Mouse (Mus musculus) embryonic facial prominence, embryonic 14.5 days (tissue): ENCODE measurements around the gene Cntnap5b. TPM values are rescaled to one million over a fixed set of nuclear protein-coding genes. Genes with fewer than 3 reads are reported as not detected.

Experiments
- ATAC-seq: fragments of 200-750 bp; cut with Nextera tagmentation; 2 replicates; pipeline ENCODE4 v1.8.0; 2017; ENCODE audit warnings: low read depth, moderate number of reproducible peaks, moderate TSS enrichment
- DNase-seq: peaks from one replicate; pipeline ENCODE4 v3.0.0-alpha.2; 2015; ENCODE audit warnings: low spot score
- H3K27ac ChIP-seq: fragments of 300-500 bp; sonication (generic); replicated peaks from 2 replicates; pipeline ENCODE4 v1.5.1; 2014; ENCODE audit warnings: low read depth, mild to moderate bottlenecking, low read length, moderate library complexity
- H3K27me3 ChIP-seq: fragments of 300-500 bp; sonication (generic); replicated peaks from 2 replicates; pipeline ENCODE4 v1.6.1; 2014; ENCODE audit warnings: low read length; ENCODE audit not compliant: control insufficient read depth, insufficient read depth
- H3K36me3 ChIP-seq: fragments of 300-500 bp; sonication (generic); 2 replicates; pipeline ENCODE4 v1.6.1; 2014; ENCODE audit warnings: low read length, mixed read lengths; ENCODE audit not compliant: control insufficient read depth, insufficient read depth
- H3K4me1 ChIP-seq: fragments of 300-500 bp; sonication (generic); 2 replicates; pipeline ENCODE4 v1.6.1; 2014; ENCODE audit warnings: antibody characterized with exemption, low read length; ENCODE audit not compliant: control insufficient read depth, insufficient read depth
- H3K4me2 ChIP-seq: fragments of 300-500 bp; sonication (generic); 2 replicates; pipeline ENCODE4 v1.6.1; 2014; ENCODE audit warnings: low read depth, mild to moderate bottlenecking, low read length, moderate library complexity, mixed read lengths
- H3K4me3 ChIP-seq: fragments of 300-500 bp; sonication (generic); 2 replicates; pipeline ENCODE4 v1.5.1; 2014; ENCODE audit warnings: low read depth, mild to moderate bottlenecking, low read length
- H3K9ac ChIP-seq: fragments of 300-500 bp; sonication (generic); 2 replicates; pipeline ENCODE4 v1.6.1; 2014; ENCODE audit warnings: low read depth, mild to moderate bottlenecking, low read length, moderate library complexity, mixed read lengths
- H3K9me3 ChIP-seq: fragments of 300-500 bp; sonication (generic); 2 replicates; pipeline ENCODE4 v1.6.1; 2016; ENCODE audit warnings: low read length; ENCODE audit not compliant: control insufficient read depth
- WGBS: fragments of 180-500 bp; shearing (Covaris S2); extraction: QIAGEN DNeasy Blood & Tissue Kit; methylation state at CpG from one replicate; pipeline ENCODE4 v1.1.7; 2014; 5-methylcytosine and 5-hydroxymethylcytosine counted together
- polyA plus RNA-seq: library from polyadenylated mRNA; unstranded; fragments of >200 nt; fragmentation: Nextera tagmentation; extraction: Ambion mirVana; gene quantifications from 2 replicates; pipeline ENCODE4 v1.2.1, GENCODE M21; 2014

Gene Cntnap5b
- polyA plus RNA-seq, 1 experiment from 2014 or later, result 0.18 TPM

DNA sequence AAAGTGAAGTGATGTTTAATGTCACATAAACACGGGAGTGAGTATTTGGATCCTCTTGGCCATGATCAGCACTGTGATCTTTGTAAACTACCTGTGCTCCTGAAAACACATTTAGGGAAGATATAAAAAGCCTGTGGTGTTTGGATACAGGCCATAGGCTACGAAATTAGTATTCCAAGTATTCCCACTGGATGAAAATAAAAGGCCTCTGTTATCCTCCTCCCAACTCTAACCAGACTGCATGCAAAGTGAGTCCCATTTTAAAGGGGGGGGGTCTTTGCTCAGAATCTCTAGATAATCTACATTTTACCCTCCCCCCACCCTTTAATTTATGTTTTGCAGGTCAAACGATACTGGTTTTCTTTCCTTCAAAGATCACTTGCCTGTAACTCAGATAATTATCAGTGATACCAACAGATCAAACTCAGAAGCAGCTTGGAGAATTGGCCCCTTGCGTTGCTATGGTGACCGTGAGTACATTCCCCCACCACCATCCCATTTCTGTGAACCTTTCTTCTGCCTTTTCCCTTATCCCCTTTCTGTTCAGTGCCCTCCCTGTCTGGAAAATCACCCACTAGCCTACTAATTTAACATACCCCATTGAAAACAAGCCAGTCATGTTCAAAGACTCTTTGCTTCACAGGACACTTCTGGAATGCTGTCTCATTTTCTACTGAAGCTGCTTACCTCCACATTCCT lies 597.0 kb downstream of the Cntnap5b start:
- no peaks in the 10 kb centered on the region for H3K27me3 ChIP-seq
- H3K27ac ChIP-seq, result no peak overlapping the region
- ATAC-seq (no peak), DNase-seq (no peak)
- no peaks in the 10 kb centered on the region for H3K4me1 ChIP-seq
- H3K4me2 ChIP-seq, result no peak overlapping the region
- WGBS, result 70% methylated on average over 5 of the region's 5 CpGs
- H3K9me3 ChIP-seq, result no peaks in the 10 kb centered on the region
- H3K9ac ChIP-seq, result no peak overlapping the region
- no peak overlapping the region for H3K4me3 ChIP-seq
- H3K36me3 ChIP-seq, result no peaks in the 10 kb centered on the region

GRCm38 (mm10) chr1:100386252-100386651 lies 613.7 kb downstream of the Cntnap5b start:
- Histone ChIP-seq H3K36me3 (no peaks in the 10 kb centered on the region), H3K4me1 (no peaks in the 10 kb centered on the region), H3K27ac (no peak overlapping the region), H3K9me3 (no peaks in the 10 kb centered on the region), H3K27me3 (no peaks in the 10 kb centered on the region), H3K4me3 (no peak overlapping the region), H3K4me2 (no peak overlapping the region), H3K9ac (no peak overlapping the region)
- ATAC-seq (no peak), DNase-seq (no peak)
- 77% methylated on average over 1 of the region's 1 CpGs for whole genome bisulfite sequencing

GRCm38 (mm10) chr1:100394034-100394433 lies 621.5 kb downstream of the Cntnap5b start:
- ATAC-seq, result no peak
- Histone ChIP-seq H3K9ac (no peak overlapping the region), H3K9me3 (no peaks in the 10 kb centered on the region)

DNA sequence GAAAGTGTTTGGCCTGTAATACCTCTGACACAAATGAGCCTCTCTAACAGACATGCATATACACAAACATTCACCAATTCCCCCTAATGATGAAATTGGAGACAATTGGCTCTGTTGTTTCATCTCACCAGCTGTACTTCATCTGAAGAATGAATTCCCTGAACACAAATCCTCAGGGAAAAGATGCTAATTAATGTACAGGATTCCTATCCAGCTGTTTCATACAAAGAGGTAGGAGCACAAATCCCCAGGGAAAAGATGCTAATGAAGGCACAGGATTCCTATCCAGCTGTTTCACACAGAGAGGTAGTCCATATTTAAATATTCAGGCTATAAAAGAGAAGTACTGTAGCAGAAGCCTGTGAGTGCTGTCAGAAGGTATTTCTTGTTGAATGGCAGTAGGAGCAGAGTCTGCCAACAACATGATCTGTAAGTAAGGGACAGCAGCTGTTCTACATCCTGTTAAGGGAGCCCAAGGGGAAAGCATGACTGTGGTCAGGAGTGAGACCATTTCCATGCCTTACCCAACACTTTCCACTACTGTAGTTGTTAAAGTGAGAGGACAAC lies 644.2 kb downstream of the Cntnap5b start:
- Histone ChIP-seq H3K9me3 (no peaks in the 10 kb centered on the region), H3K4me3 (no peak overlapping the region), H3K4me1 (no peaks in the 10 kb centered on the region), H3K27ac (no peak overlapping the region), H3K36me3 (no peaks in the 10 kb centered on the region), H3K9ac (no peak overlapping the region), H3K27me3 (no peaks in the 10 kb centered on the region), H3K4me2 (no peak overlapping the region)
- peak; percentile 82 for DNase-seq
- ATAC-seq, result peak; percentile 92

More at GRCm38 (mm10) chr1:100394034-100394433, 621.5 kb downstream of the Cntnap5b start:
- H3K27ac ChIP-seq, result no peak overlapping the region
- H3K36me3 ChIP-seq, result no peaks in the 10 kb centered on the region
- H3K27me3 ChIP-seq, result no peaks in the 10 kb centered on the region
- H3K4me1 ChIP-seq, result no peaks in the 10 kb centered on the region
- DNase-seq, result no peak
- no peak overlapping the region for H3K4me2 ChIP-seq
- H3K4me3 ChIP-seq, result no peak overlapping the region

DNA sequence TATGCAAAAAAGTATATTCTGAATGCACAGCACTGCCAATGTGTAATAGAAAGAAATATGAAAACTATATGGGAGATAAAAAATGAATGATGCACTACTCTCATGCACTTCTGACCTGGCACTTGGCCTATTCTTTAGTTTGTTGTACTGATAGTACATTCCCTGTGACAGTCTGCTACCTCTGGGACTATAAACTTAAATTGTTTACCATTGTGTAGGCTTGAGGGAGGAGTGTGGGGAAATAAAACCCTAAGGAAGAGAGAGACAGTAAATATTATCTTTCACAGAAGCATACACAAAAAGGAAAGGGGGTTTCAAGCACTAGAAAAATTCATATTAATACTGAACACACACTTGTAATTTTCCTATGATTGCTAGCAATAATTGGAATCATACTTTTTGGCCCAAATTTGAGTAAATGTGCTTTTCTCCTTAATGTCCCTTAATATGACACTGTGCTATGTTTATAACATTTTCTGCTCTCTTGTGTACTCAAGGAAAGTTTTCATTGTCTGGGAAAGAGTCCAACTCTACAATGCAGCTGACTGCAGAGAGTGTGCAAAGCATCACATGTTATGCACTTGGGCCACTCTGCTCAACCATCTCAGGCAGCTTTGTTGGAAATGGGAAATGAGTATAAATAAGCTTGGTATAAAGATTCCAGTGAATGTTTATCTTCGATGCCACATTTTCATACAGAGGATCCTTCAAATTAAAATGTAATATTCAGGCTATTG lies 657.6 kb downstream of the Cntnap5b start:
- ATAC-seq, result peak; percentile 72
- no peaks in the 10 kb centered on the region for H3K9me3 ChIP-seq

DNA sequence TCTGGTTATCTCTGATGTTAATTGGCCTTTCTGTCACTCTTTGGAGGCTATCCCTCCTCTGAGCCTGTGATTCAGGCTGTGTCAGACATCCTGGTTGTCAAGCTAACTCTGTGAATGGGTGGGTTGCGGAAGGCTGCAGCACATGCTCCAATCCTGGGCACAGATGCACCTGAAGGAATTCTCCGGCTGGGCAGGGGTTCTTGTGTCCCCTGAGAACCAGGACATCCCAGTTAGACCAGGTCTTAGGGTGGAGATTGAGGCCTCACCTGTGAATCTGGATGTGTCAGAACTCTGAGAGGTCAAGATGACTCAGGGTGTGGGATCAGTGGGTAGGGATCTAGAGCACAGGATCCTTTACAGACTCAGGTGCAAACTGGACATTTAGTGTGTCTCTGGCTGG lies 691.3 kb downstream of the Cntnap5b start:
- 85% methylated on average over 2 of the region's 2 CpGs for WGBS
- H3K36me3 ChIP-seq, result no peaks in the 10 kb centered on the region
- H3K4me1 ChIP-seq, result no peaks in the 10 kb centered on the region
- no peaks in the 10 kb centered on the region for H3K9me3 ChIP-seq
- no peak overlapping the region for H3K4me3 ChIP-seq
- no peaks in the 10 kb centered on the region for H3K27me3 ChIP-seq
- DNase-seq (no peak), ATAC-seq (no peak)
- H3K4me2 ChIP-seq, result no peak overlapping the region
- no peak overlapping the region for H3K9ac ChIP-seq
- H3K27ac ChIP-seq, result no peak overlapping the region

More for the DNA sequence above, 657.6 kb downstream of the Cntnap5b start:
- Histone ChIP-seq H3K27ac (no peak overlapping the region), H3K36me3 (no peaks in the 10 kb centered on the region), H3K9ac (no peak overlapping the region), H3K27me3 (no peaks in the 10 kb centered on the region), H3K4me3 (no peak overlapping the region), H3K4me2 (no peak overlapping the region), H3K4me1 (no peaks in the 10 kb centered on the region)
- peak; percentile 84 for DNase-seq
- 69% methylated on average over 1 of the region's 1 CpGs for WGBS

- WGBS, result 56% methylated on average over 1 of the region's 1 CpGs
Observed at GRCm38 (mm10) chr1:100465226-100465625, 692.7 kb downstream of the Cntnap5b start.

GRCm38 (mm10) chr1:100467595-100467994 lies 695.0 kb downstream of the Cntnap5b start:
- WGBS, result 80% methylated on average over 1 of the region's 1 CpGs
- H3K27me3 ChIP-seq, result no peaks in the 10 kb centered on the region
- no peaks in the 10 kb centered on the region for H3K36me3 ChIP-seq
- ATAC-seq, result no peak
- no peak for DNase-seq
- no peak overlapping the region for H3K4me3 ChIP-seq
- no peak overlapping the region for H3K9ac ChIP-seq
- H3K4me2 ChIP-seq, result no peak overlapping the region
- no peaks in the 10 kb centered on the region for H3K9me3 ChIP-seq
- H3K27ac ChIP-seq, result no peak overlapping the region
- H3K4me1 ChIP-seq, result no peaks in the 10 kb centered on the region

More at GRCm38 (mm10) chr1:100465226-100465625, 692.7 kb downstream of the Cntnap5b start:
- H3K4me2 ChIP-seq, result no peak overlapping the region
- no peak overlapping the region for H3K9ac ChIP-seq
- H3K4me3 ChIP-seq, result no peak overlapping the region
- DNase-seq, result no peak
- no peak overlapping the region for H3K27ac ChIP-seq
- no peaks in the 10 kb centered on the region for H3K27me3 ChIP-seq
- H3K9me3 ChIP-seq, result no peaks in the 10 kb centered on the region
- H3K36me3 ChIP-seq, result no peaks in the 10 kb centered on the region
- H3K4me1 ChIP-seq, result no peaks in the 10 kb centered on the region
- ATAC-seq, result no peak
